Mouse (Mus musculus): Measurements from ENCODE around the gene Mpz.

Gene Mpz

GRCm38 (mm10) chr1:171129251-171129650, 21.3 kb upstream of the Mpz start:
- WGBS = 57% methylated on average over 7 of the region's 7 CpGs

DNA sequence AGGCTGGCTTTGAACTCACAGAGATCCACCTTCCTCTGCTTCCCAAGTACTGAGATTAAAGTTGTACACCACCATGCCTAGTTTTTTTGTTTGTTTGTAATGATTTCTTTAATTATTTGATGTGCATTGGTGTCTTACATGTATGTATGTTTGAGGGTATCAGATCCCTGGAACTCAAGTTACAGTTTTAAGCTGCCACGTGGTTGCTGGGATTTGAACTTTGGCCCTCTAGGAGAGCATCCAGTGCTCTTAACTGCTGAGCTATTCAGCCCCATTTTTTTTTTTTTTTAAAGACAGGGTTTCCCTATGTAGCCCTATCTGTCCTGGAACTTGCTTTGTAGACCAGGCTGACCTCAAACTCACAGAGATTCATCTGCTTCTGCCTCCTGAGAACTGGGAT, 19.5 kb upstream of the Mpz start:
- 87% methylated on average over 1 of the region's 1 CpGs for WGBS

DNA sequence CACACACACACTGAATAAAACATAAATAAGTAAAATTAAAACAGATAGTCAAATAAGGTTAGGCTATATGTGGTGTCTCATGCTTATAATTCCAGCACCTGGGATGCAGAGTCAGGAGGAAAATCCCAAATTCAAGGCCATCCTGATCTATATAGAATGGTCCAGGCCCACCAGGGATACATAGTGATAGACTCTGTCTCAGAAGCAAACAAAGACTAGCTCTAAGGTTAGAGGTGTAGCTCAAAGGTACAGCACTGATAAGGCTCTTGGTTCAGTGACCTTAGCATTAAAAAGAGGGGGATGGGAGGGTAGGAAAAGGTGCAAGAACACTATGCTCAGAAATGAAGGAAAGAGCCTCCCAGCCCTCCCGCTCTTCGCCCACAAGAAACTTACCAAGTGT, 14.9 kb upstream of the Mpz start:
- 100% methylated on average over 2 of the region's 2 CpGs for WGBS

DNA sequence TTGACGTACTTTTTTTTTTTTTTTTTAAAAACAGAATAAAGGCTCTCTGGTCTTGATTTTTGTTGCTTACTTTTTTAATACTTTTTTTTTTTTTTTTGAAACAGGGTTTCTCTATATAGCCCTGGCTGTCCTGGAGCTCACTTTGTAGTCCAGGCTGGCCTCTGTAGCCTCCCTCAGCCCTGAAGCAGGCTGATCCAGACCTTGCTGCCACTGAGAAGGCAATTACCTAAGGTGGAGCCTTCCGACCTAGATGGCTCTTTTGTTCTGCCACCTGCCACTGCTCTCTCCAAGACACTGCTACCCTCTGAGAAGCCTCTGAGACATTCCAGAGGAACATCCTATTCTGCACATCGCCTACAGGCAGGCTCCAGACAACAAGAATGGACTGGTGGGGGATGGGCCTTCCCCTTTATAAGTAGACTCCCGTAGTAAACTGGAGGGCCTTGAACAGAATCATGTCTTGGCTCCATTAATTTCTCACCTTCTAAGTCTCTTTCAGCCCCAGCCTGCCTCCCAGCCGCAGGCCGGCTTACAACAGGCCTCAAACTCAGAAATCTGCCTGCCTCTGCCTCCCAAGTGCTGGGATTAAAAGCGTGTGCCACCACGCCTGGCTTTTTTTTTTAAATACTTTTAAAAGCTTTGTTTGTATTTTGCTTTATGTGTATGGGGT, 12.9 kb upstream of the Mpz start:
- WGBS = 88% methylated on average over 8 of the region's 8 CpGs

DNA sequence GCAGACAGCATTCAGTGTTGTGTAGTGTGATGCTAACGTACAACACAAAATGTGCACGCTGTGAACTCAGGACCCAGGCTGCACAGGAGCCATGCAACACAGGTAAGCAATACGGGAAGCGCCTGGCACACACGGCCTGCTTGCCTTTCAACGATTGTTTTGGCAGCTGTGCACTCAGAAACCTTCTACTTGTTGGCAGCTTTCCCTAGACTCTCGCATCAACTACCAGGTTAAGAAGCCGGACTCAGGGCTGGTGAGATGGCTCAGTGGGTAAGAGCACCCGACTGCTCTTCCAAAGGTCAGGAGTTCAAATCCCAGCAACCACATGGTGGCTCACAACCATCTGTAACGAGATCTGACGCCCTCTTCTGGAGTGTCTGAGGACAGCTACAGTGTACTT, 7.5 kb upstream of the Mpz start:
- WGBS = 51% methylated on average over 11 of the region's 11 CpGs

GRCm38 (mm10) chr1:171150838-171151391, 404 bp downstream of the Mpz start:
- WGBS = 1% methylated on average over 18 of the region's 18 CpGs

DNA sequence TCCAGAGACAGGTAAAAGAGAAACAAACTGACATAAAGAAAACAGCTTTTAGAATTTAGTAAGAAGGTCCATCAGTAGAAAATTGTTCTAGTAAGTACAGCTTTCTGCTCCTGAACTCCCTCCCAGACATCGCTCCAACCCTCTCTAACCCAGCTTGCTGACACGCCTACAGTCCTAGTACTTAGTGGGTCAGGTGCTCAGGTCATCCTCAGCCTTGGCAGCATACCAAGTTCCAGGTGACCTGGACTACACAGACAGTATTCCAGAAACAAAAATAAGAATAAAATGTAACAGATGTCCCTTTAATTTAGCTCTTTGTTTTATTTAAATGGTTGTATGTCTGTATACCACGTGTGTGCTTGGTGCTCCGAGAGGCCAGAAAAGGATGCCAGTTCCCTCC, 1.5 kb downstream of the Mpz start:
- 85% methylated on average over 4 of the region's 4 CpGs for WGBS

GRCm38 (mm10) chr1:171156644-171157043, 6.1 kb downstream of the Mpz start:
- 57% methylated on average over 3 of the region's 3 CpGs for WGBS

DNA sequence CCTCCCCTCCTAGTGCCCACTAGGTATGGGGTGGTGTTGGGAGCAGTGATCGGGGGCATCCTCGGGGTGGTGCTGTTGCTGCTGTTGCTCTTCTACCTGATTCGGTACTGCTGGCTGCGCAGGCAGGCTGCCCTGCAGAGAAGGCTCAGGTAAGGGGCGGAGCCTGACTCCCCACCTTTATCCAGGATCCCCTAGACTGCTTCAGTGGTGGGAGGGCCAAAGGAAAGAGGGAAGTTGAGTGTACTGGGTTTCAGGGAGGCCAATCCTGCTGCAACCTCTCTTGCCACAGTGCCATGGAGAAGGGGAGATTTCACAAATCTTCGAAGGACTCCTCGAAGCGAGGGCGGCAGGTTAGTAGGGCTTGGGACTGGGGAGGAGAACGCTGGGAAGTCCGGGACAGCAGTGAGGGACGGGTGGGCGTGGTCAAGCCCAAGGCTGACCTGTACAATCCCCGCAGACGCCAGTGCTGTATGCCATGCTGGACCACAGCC, 9.0 kb downstream of the Mpz start:
- WGBS = 10% methylated on average over 15 of the region's 15 CpGs

DNA sequence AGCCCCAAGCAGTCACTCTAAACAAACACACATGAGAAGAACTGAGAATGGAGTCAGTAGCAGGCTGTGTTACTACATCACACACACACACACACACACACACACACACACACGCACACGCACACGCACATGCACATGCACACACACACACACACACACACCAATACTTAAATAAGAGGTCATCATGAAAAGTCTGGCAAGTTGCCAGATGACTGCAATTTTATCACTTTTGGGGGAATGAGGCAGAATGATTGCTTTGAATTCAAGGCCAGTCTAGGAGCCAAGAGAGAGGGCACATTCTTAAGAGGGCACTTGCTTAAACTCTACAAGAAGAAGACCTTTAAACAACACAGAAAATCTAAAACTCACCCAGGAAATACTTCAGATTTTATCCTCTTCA, 12.0 kb downstream of the Mpz start:
- 97% methylated on average over 3 of the region's 3 CpGs for WGBS

- 49% methylated on average over 3 of the region's 3 CpGs for WGBS
These were observed 13.7 kb downstream of the Mpz start for GRCm38 (mm10) chr1:171164258-171164657.

GRCm38 (mm10) chr1:171165629-171166345, 15.3 kb downstream of the Mpz start:
- WGBS = 84% methylated on average over 5 of the region's 5 CpGs

DNA sequence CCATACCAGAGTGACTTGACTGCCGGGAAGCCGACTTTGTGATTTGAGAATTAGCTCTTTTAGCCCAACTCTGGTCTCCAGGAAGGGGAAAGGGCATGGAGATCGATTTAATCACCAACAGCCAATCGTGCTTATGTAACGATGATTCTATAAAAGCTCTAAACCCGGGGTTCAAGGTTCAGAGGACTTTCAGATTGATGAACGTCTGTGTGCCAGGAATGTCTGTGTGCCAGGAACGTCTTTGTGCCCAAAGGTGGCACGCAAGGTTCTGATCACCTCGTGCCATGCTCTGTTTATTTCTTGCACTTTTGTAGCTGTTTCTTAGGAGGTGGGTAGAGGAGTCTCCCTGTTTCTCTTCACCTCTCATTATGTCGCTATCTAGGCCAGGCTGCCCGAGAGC, 18.4 kb downstream of the Mpz start:
- WGBS = 88% methylated on average over 12 of the region's 12 CpGs

DNA sequence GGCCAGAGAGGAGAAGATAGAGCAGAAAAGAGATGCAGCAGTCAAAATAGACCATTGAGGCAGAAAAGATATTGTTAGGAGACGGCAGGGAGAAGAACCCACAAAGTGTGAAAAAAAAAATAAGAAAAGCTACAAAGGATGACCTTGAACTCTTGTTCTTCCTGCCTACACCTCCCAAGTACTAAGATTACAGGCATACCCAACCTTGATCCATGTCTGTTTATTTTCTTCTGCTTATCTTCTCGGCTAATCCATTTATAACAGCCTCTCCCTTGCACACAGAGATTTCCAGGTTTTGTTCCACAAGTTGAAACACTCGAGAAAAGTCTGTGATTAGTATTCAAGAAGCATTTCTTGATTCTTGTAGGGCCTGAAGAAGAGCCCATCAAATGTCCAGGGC, 19.4 kb downstream of the Mpz start:
- 72% methylated on average over 3 of the region's 3 CpGs for WGBS

DNA sequence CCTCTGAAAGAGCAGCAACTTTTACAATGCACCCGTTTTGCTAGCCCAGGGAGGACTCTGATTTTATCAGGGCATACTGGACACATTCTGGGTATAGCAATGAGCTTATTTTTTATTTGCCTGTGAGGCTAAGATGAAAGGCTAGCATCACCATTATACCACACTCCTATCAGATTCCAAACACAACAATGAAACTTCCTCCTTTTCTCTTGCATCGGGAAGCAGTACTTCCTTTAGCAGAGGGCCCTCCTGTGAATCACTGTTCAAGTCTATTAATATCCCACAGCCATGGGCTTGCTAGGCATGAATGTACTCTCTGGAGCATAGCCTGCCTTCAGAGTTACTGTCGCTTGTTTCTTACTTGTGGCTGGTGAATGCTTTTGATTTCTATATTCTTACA, 20.6 kb downstream of the Mpz start:
- WGBS = 34% methylated on average over 3 of the region's 3 CpGs

GRCm38 (mm10) chr1:171172779-171173178, 22.3 kb downstream of the Mpz start:
- 91% methylated on average over 8 of the region's 8 CpGs for WGBS

- 68% methylated on average over 5 of the region's 5 CpGs for WGBS
These were observed 29.1 kb downstream of the Mpz start for GRCm38 (mm10) chr1:171179487-171180171.

GRCm38 (mm10) chr1:171183025-171183424, 32.5 kb downstream of the Mpz start:
- WGBS = 80% methylated on average over 3 of the region's 3 CpGs

GRCm38 (mm10) chr1:171183620-171184019, 33.1 kb downstream of the Mpz start:
- WGBS = 46% methylated on average over 3 of the region's 3 CpGs

DNA sequence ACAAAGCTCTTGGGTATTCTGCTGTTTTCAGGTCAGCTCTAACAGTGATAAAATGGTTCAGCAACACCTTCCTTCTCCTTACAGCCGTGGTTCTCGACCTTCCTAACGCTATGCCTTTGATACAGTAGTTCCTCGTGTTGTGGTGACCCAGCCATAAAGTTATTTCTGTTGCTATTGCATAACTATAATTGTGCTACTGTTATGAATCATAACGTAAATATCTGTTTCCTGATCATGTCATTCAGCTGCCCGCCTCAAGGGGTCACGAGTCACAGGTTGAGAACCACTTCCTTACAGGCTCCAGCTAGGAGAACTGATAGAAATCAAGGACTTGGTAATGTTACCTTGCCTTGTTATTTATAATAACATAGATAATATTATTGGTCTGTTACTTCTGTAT, 33.8 kb downstream of the Mpz start:
- WGBS = 75% methylated on average over 7 of the region's 7 CpGs

GRCm38 (mm10) chr1:171185655-171186054, 35.1 kb downstream of the Mpz start:
- 55% methylated on average over 8 of the region's 8 CpGs for WGBS
